Mouse (Mus musculus) midbrain, embryonic 15.5 days (tissue): ENCODE measurements around the gene L3mbtl3. TPM values are rescaled to one million over a fixed set of nuclear protein-coding genes. Genes with fewer than 3 reads are reported as not detected.
A peak's percentile ranks its signal among the peaks of the same experiment; 100 is the strongest.

Experiments used
- ATAC-seq: fragments of 200-750 bp; cut with Nextera tagmentation; replicated peaks from 2 replicates; pipeline ENCODE4 v1.8.0; 2017; ENCODE audit warnings: moderate TSS enrichment
- H3K27ac ChIP-seq: fragments of 300-500 bp; sonication (generic); 2 replicates; pipeline ENCODE4 v1.5.1; 2015; ENCODE audit warnings: mild to moderate bottlenecking, inconsistent platforms
- H3K27me3 ChIP-seq: fragments of 300-500 bp; sonication (generic); replicated peaks from 2 replicates; pipeline ENCODE4 v1.6.1; 2015; ENCODE audit warnings: inconsistent platforms
- H3K36me3 ChIP-seq: fragments of 300-500 bp; sonication (generic); replicated peaks from 2 replicates; pipeline ENCODE4 v1.6.1; 2015; ENCODE audit warnings: inconsistent platforms
- H3K4me1 ChIP-seq: fragments of 300-500 bp; sonication (generic); 2 replicates; pipeline ENCODE4 v1.6.1; 2015; ENCODE audit warnings: inconsistent platforms
- H3K4me2 ChIP-seq: fragments of 300-500 bp; sonication (generic); 2 replicates; pipeline ENCODE4 v1.6.1; 2015; ENCODE audit warnings: inconsistent platforms, mild to moderate bottlenecking, moderate library complexity
- H3K4me3 ChIP-seq: fragments of 300-500 bp; sonication (generic); 2 replicates; pipeline ENCODE4 v1.5.1; 2015; ENCODE audit warnings: mild to moderate bottlenecking, inconsistent platforms
- H3K9ac ChIP-seq: fragments of 300-500 bp; sonication (generic); 2 replicates; pipeline ENCODE4 v1.6.1; 2015; ENCODE audit warnings: mild to moderate bottlenecking, inconsistent platforms
- H3K9me3 ChIP-seq: fragments of 300-500 bp; sonication (generic); 2 replicates; pipeline ENCODE4 v1.6.1; 2016; ENCODE audit warnings: inconsistent platforms
- WGBS: fragments of 180-500 bp; shearing (Covaris S2); methylation state at CpG from one replicate; pipeline ENCODE4 v1.1.7; 2015; ENCODE audit warnings: mixed read lengths; 5-methylcytosine and 5-hydroxymethylcytosine counted together
- polyA plus RNA-seq: library from polyadenylated mRNA; unstranded; fragments of >200 nt; fragmentation: Nextera tagmentation; extraction: Ambion mirVana; gene quantifications from 2 replicates; pipeline ENCODE4 v1.2.1, GENCODE M21; 2015

The L3mbtl3 gene
- polyA plus RNA-seq, 1 experiment from 2014 or later = 37.5 TPM

GRCm38 (mm10) chr10:26364326-26364856 is 11.4 kb downstream of the L3mbtl3 start:
- Histone ChIP-seq H3K36me3 (no peaks in the 10 kb centered on the region), H3K4me3 (no peak overlapping the region), H3K9ac (no peak overlapping the region), H3K27me3 (no peaks in the 10 kb centered on the region), H3K27ac (no peak overlapping the region), H3K4me2 (no peak overlapping the region), H3K9me3 (no peaks in the 10 kb centered on the region), H3K4me1 (peaks cover 14% of the 10 kb centered on the region; the same call in 1 of the 2 replicates)
- 0 out of 2 replicates have a peak, but pooled peaks have one; percentile 10 for ATAC-seq
- 69% methylated on average over 8 of the region's 8 CpGs for WGBS

- Histone ChIP-seq H3K9me3 (no peaks in the 10 kb centered on the region), H3K27me3 (no peaks in the 10 kb centered on the region), H3K27ac (no peak overlapping the region), H3K4me1 (peaks cover 14% of the 10 kb centered on the region; the same call in 1 of the 2 replicates), H3K9ac (no peak overlapping the region), H3K4me2 (no peak overlapping the region), H3K4me3 (no peak overlapping the region), H3K36me3 (no peaks in the 10 kb centered on the region)
- 18% methylated on average over 3 of the region's 3 CpGs for WGBS
- ATAC-seq = peak; percentile 67
These were observed 12.2 kb downstream of the L3mbtl3 start for GRCm38 (mm10) chr10:26363605-26364004.

- no peak for ATAC-seq
- H3K36me3 ChIP-seq = no peaks in the 10 kb centered on the region
- H3K4me3 ChIP-seq = no peak overlapping the region
- H3K4me2 ChIP-seq = no peak overlapping the region
- no peaks in the 10 kb centered on the region for H3K9me3 ChIP-seq
- no peaks in the 10 kb centered on the region for H3K27me3 ChIP-seq
- H3K4me1 ChIP-seq = peaks cover 5% of the 10 kb centered on the region; the same call in 1 of the 2 replicates
- H3K9ac ChIP-seq = no peak overlapping the region
- WGBS = 91% methylated on average over 6 of the region's 6 CpGs
- no peak overlapping the region for H3K27ac ChIP-seq
These were observed 17.0 kb downstream of the L3mbtl3 start for GRCm38 (mm10) chr10:26358798-26359197.

GRCm38 (mm10) chr10:26358231-26358630 is 17.5 kb downstream of the L3mbtl3 start:
- no peak for ATAC-seq
- H3K27ac ChIP-seq = no peak overlapping the region
- no peaks in the 10 kb centered on the region for H3K9me3 ChIP-seq
- H3K36me3 ChIP-seq = no peaks in the 10 kb centered on the region
- H3K9ac ChIP-seq = no peak overlapping the region
- H3K4me3 ChIP-seq = no peak overlapping the region
- WGBS = 94% methylated on average over 5 of the region's 5 CpGs
- H3K4me1 ChIP-seq = no peaks in the 10 kb centered on the region
- no peak overlapping the region for H3K4me2 ChIP-seq
- H3K27me3 ChIP-seq = no peaks in the 10 kb centered on the region

GRCm38 (mm10) chr10:26353781-26354180 is 22.0 kb downstream of the L3mbtl3 start:
- no peak overlapping the region for H3K9ac ChIP-seq

GRCm38 (mm10) chr10:26351129-26351738 is 24.5 kb downstream of the L3mbtl3 start:
- no peak for ATAC-seq
- H3K9me3 ChIP-seq = no peaks in the 10 kb centered on the region
- WGBS = 91% methylated on average over 7 of the region's 7 CpGs

More at GRCm38 (mm10) chr10:26353781-26354180, 22.0 kb downstream of the L3mbtl3 start:
- Histone ChIP-seq H3K27me3 (no peaks in the 10 kb centered on the region), H3K4me2 (no peak overlapping the region), H3K27ac (no peak overlapping the region), H3K36me3 (no peaks in the 10 kb centered on the region), H3K4me1 (no peaks in the 10 kb centered on the region), H3K9me3 (no peaks in the 10 kb centered on the region), H3K4me3 (no peak overlapping the region)
- ATAC-seq = no peak
- 49% methylated on average over 4 of the region's 4 CpGs for WGBS

GRCm38 (mm10) chr10:26350153-26350552 is 25.6 kb downstream of the L3mbtl3 start:
- WGBS = 76% methylated on average over 1 of the region's 1 CpGs
- Histone ChIP-seq H3K36me3 (no peaks in the 10 kb centered on the region), H3K4me3 (no peak overlapping the region), H3K9ac (no peak overlapping the region), H3K4me2 (no peak overlapping the region), H3K4me1 (no peaks in the 10 kb centered on the region), H3K27me3 (no peaks in the 10 kb centered on the region), H3K9me3 (no peaks in the 10 kb centered on the region), H3K27ac (no peak overlapping the region)
- ATAC-seq = no peak

More at GRCm38 (mm10) chr10:26351129-26351738, 24.5 kb downstream of the L3mbtl3 start:
- no peak overlapping the region for H3K9ac ChIP-seq
- no peaks in the 10 kb centered on the region for H3K27me3 ChIP-seq
- H3K4me3 ChIP-seq = no peak overlapping the region
- H3K36me3 ChIP-seq = no peaks in the 10 kb centered on the region
- no peak overlapping the region for H3K4me2 ChIP-seq
- H3K4me1 ChIP-seq = no peaks in the 10 kb centered on the region
- no peak overlapping the region for H3K27ac ChIP-seq

GRCm38 (mm10) chr10:26347614-26348013 is 28.2 kb downstream of the L3mbtl3 start:
- no peak for ATAC-seq
- Histone ChIP-seq H3K9ac (no peak overlapping the region), H3K27me3 (no peaks in the 10 kb centered on the region), H3K4me2 (no peak overlapping the region), H3K36me3 (peaks cover 4% of the 10 kb centered on the region; the same call in 1 of the 2 replicates), H3K4me1 (no peaks in the 10 kb centered on the region), H3K27ac (no peak overlapping the region), H3K9me3 (no peaks in the 10 kb centered on the region), H3K4me3 (no peak overlapping the region)
- WGBS = 25% methylated on average over 7 of the region's 7 CpGs

GRCm38 (mm10) chr10:26345879-26346278 is 29.9 kb downstream of the L3mbtl3 start:
- H3K4me1 ChIP-seq = no peaks in the 10 kb centered on the region
- no peak overlapping the region for H3K9ac ChIP-seq
- 93% methylated on average over 1 of the region's 1 CpGs for WGBS
- no peak for ATAC-seq
- no peak overlapping the region for H3K4me3 ChIP-seq
- no peaks in the 10 kb centered on the region for H3K9me3 ChIP-seq
- no peaks in the 10 kb centered on the region for H3K27me3 ChIP-seq
- H3K36me3 ChIP-seq = peaks cover 9% of the 10 kb centered on the region; the same call in 1 of the 2 replicates
- H3K27ac ChIP-seq = no peak overlapping the region
- H3K4me2 ChIP-seq = no peak overlapping the region

GRCm38 (mm10) chr10:26337896-26338503 is 37.8 kb downstream of the L3mbtl3 start:
- Histone ChIP-seq H3K4me3 (no peak overlapping the region), H3K27ac (no peak overlapping the region), H3K36me3 (peaks cover 21% of the 10 kb centered on the region), H3K9me3 (no peaks in the 10 kb centered on the region), H3K4me1 (no peaks in the 10 kb centered on the region), H3K4me2 (no peak overlapping the region), H3K9ac (no peak overlapping the region), H3K27me3 (no peaks in the 10 kb centered on the region)
- no peak for ATAC-seq
- WGBS = 81% methylated on average over 23 of the region's 23 CpGs

GRCm38 (mm10) chr10:26333966-26334365 is 41.8 kb downstream of the L3mbtl3 start:
- 28% methylated on average over 5 of the region's 5 CpGs for WGBS
- no peak for ATAC-seq
- no peak overlapping the region for H3K4me2 ChIP-seq

GRCm38 (mm10) chr10:26332781-26333180 is 43.0 kb downstream of the L3mbtl3 start:
- H3K36me3 ChIP-seq = peaks cover 10% of the 10 kb centered on the region
- no peak overlapping the region for H3K4me3 ChIP-seq
- WGBS = 16% methylated on average over 2 of the region's 2 CpGs
- H3K9me3 ChIP-seq = no peaks in the 10 kb centered on the region
- no peaks in the 10 kb centered on the region for H3K27me3 ChIP-seq
- no peak overlapping the region for H3K27ac ChIP-seq
- H3K4me2 ChIP-seq = no peak overlapping the region
- no peak for ATAC-seq
- no peak overlapping the region for H3K9ac ChIP-seq
- peaks cover 7% of the 10 kb centered on the region; the same call in 1 of the 2 replicates for H3K4me1 ChIP-seq

More at GRCm38 (mm10) chr10:26333966-26334365, 41.8 kb downstream of the L3mbtl3 start:
- Histone ChIP-seq H3K27ac (no peak overlapping the region), H3K4me3 (no peak overlapping the region), H3K9me3 (no peaks in the 10 kb centered on the region), H3K9ac (no peak overlapping the region), H3K36me3 (peaks cover 16% of the 10 kb centered on the region), H3K27me3 (no peaks in the 10 kb centered on the region), H3K4me1 (no peaks in the 10 kb centered on the region)
